Mouse (Mus musculus): Measurements from ENCODE around the gene Stim1.
A peak's percentile ranks its signal among the peaks of the same experiment; 100 is the strongest.
"Not testable (repeated sequence)": the region's sequence is repeated elsewhere in the genome, so short reads cannot be mapped to it uniquely, and the experiment has no call there.

Stim1 gene

DNA sequence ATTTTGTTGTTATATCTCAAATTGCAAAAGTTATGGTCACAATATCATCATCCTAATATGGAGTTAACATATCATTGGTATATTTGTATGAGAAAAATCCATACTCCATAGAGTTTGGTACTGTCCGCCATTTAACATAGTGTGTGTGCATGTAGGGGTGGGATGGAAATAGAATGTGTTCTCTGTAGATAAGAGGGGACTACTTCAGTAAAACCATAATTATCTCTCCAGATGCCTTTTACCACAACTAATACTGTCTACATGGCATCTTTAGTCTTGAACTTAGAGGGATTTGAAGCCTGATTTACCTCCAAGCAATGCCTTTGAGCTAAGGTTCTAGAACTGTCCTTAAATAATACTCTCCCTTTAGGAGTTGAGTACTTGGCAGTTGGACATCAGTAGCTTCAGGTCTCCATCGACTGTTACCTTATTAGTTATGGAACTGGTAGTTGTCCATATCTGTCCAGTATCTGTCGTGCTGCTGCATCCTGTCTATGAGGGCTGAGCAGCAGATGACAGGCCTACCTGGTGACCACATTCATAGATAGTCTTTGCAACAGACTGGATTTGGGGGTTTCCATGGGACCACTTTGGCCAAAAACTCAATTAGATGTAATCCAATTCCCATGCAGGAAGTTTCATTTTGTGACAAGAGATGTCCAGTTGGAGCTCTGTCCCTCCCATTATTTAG is 105.9 kb downstream of the Stim1 start:
- DNase-seq, result no peak

DNA sequence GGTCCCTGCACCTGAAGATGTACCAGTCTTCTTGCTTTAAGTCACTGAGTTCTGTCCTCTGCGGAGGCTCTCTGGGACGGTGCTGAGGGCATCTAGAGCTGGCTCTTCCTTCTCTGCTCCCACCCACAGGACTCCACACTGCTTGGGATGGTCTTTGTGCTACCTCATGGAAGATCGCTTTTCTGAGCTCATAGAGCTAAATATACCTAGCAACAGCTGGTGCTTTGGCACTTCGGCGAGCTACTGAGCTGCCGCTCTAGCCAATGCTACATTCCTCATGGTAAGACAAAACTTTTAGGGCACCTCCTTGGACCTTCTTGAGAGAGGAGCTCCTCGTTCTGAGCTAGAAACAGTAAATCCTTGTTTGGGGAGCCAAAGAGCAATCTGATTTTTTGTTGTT is 115.6 kb downstream of the Stim1 start:
- no peak for DNase-seq

DNA sequence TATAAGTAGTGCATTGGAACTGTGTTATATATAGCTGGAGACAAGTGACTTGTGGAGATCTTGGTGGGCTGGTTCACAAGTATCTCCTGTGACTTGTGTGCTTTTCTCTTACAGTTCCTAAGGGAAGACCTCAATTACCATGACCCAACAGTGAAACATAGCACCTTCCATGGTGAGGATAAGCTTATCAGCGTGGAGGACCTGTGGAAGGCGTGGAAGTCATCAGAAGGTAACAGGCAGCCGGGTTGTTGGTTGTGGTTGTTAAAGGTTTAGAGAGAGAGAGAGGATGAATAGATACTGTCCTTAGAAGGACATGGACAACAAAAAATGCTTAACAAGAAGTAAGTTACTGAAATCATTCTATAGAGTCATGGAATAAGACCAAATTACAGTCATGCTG is 118.4 kb downstream of the Stim1 start:
- DNase-seq, result no peak

DNA sequence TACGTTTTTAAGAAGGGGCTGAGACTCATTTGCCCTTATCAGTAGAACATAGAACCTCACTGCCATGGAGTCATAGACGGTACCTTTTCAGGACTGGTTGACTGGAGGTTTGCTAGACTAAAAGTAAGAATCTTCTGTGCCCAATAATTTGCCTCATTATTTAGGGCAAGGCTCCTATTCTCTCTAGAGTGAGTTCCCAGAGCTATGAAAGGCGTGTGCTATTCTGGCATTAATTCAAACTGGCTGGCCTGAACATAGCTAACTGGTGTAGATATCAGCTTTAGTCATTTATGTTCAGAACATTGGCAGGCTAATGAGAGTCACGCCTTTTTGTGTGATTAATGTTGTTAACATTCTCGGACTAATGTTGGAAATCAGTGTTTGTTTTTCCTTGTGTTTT is 121.5 kb downstream of the Stim1 start:
- no peak for DNase-seq

DNA sequence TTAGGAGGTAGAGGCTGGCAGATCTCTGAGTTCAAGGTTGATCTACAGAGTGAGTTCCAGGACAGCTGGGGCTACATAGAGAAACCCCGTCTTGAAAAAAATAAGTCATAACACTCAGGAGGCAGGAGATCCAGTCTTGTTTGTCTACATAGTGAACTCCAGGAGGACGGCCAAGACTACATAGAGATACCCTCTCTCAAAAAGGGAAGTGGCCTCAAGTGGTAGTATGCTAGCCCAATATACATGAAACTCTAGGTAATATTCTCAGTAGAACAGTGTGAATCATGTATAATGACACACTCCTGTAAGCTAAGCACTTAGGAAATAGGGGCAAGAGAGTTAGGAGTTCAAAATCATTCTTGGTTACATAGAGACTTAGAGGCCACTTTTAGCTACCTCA is 126.3 kb downstream of the Stim1 start:
- DNase-seq, result no peak

DNA sequence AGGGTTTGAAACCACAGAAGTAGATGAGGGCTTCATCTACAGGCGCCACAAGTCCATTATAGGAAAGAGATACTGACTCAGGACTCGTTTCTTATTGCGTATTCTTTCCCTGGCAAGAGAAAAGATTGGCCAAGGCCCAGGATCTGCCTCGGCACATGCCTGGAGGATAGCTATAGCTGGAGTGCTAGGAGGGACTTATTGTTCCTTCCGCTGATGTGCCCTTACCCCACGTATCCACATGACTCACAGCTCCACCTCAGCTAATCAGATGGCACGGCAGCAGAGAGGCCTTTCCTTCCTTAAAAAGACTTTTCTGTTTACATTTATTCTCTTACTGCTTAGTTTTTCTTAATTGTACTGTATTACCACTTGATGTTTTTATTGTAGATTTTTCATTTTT is 128.3 kb downstream of the Stim1 start:
- no peak for DNase-seq

DNA sequence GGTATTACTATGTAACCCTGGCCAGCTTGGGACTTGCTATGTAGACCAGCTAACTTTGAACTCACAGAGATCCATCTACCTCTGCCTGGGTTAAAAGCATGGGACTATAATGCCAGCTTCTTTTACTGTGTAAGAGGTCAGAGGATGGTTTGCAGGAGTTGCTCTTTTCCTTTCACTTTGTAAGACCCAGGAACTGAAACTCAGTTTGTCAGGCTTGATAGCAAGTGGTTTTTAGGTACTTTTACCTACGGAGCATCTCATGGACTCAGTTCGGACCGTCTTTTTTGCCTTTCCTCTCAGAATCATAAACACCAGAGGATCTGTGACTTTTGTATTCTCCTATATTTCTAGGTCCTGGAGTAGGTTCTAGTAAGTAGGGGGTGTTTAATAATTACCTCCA is 128.7 kb downstream of the Stim1 start:
- DNase-seq, result no peak

DNA sequence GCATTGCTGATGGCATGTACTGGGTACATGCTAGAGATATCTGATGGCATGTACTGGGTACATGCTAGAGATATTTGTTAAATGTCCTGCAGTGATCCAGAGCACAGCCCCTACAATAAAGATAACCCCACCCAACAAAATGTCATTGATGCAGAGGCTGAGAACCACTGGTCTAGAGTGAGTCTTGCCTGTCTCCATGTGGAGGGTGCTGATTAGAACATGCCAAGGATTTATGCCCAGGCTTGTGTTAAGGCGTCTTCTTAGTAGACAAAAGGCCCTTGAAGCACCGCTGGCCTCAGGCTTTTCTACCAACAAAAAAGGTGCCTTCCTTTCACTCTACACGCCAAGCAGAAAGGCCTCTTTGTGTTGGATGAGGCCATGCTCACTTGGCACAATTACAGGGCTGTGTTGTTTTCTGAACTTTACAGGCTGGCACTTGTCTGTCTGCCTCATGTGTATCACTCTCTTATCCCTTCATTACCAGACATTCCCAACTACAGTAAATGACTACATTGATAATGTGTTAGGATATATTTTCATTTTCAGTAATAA is 131.7 kb downstream of the Stim1 start:
- DNase-seq, result no peak

DNA sequence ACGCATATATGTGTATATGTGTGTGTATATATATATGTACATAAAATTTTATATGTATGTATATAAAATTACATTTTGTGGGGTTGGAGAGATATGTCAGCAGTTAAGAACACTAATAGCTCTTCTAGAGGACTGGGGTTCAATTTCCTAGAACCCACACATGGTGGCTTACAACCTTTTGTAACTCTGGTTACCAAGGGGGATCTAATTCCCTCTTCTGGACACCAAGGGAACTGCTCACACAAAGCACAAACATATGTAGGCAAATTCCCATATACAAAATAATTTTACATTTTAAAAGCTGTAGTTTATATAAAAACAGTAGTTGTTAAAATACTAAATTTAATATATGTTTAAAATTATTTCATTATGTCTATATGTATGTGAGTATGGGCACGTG is 136.5 kb downstream of the Stim1 start:
- no peak for DNase-seq

DNA sequence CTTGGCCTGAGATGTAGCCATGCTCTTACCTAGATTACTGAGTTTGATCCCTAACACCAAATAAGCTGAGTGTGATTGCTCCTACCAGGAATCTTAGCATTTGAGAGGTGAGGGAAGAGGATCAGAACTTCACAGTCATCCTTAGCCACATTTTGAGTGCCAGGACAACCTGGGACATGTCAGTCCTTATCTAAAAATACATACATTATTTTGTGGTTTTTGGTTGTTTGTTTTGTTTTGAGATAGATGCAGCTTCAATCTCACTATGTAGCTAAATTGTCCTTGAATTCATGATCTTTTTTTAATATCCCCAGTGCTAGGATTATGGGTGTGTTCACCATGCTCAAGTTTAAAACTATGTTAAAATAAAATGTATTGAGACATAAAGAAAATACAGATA is 139.8 kb downstream of the Stim1 start:
- DNase-seq, result no peak

DNA sequence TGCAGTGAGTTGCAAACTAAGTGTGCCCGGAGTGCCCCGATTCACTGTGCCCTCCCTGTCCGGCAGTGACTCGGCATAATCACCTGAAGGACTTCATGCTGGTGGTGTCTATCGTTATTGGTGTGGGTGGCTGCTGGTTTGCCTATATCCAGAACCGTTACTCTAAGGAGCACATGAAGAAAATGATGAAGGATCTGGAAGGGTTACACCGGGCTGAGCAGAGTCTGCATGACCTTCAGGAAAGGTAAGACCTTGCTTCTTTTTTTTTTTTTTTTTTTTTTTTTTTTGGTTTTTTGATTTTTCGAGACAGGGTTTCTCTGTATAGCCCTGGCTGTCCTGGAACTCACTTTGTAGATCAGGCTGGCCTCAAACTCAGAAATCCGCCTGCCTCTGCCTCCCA is 147.7 kb downstream of the Stim1 start:
- DNase-seq, result not testable (repeated sequence)

DNA sequence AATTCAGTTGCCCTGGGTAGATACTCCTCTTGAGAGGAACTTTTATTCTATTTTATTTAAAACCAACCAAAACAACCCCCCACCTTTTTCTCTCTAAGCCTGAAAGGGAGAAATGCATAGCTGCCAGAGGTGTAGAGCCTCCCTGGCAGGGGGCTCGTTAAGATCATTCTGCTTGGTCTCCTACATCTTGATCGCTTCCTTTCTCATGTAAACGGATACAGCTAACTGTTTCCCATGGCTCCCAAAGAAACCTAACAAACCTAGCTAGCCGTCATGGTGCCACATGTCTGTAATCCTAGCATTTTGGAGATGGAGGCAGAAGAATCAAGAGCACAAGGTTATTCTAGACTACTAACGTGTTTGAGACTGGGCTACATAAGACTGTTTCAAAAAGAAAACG is 148.2 kb downstream of the Stim1 start:
- no peak for DNase-seq

DNA sequence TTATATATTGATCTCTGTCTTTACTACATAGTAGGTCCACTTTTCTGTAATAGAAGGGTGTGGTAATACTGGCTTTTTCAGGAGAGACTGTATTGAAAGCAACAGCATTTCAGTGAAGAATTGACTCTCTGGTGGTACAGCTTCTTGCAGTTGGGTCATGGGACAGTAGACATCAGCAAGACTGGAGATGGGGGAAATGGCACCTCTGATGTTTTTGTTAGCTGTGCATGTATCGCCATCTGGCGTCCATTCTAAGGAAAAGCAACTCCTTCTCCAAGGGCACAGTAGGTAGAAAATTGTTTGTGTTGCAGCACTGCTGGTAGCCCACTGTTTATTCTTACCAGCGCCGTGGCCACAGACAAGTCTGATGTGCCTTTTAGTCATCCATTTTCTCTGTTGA is 149.8 kb downstream of the Stim1 start:
- DNase-seq, result peak; percentile 55

DNA sequence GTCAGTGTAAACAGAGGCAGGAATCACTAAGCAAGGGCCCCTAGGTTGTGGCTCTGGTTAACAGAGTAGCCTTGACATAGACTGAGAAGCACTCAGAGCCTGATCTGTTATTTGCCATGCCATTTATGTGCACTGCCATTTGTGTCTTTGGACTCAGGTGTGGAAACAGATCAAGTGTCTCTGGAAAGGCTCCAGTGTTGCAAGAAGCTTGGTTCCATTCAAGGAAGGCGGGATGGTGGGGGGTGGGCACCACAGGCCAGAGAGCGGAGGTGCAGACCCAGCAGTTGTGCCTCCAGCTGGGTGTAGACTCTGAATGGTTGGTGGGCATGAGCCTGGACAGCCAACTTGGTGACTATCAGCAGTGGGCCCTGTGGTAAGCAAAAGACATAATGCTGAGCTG is 154.4 kb downstream of the Stim1 start:
- DNase-seq, result no peak

DNA sequence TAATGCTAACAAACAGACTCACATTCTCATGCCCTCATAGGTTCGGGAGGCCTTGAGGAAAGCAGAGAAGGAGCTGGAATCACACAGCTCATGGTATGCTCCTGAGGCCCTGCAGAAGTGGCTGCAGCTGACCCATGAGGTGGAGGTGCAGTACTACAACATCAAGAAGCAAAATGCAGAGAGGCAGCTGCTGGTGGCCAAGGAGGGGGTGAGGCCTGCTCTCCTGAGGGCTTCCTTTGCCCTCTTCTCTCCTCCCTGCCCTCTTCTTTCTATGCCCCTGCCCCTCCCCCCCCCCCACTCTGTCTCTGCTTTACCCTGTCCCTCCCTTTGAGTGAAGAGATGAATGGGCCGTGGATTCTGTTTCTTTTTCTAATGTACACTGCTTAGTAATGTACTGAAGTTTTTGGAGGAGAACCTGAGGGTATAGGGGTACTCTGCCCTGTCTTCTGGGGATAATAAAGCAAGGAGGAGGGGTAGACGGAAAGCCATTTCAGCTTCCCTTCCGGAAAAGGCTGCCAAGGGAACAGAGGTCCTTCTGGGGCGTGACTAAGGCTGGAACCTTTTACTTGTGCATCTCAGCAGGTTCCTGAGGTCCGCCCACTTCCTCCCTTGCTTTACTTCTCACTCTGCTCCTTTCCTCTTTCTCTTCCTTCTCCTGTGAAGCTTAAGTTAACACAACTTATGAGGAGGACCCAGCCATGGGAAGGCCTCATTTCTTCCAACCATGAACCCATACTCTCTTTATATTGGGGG is 158.5 kb downstream of the Stim1 start:
- no peak for DNase-seq

DNA sequence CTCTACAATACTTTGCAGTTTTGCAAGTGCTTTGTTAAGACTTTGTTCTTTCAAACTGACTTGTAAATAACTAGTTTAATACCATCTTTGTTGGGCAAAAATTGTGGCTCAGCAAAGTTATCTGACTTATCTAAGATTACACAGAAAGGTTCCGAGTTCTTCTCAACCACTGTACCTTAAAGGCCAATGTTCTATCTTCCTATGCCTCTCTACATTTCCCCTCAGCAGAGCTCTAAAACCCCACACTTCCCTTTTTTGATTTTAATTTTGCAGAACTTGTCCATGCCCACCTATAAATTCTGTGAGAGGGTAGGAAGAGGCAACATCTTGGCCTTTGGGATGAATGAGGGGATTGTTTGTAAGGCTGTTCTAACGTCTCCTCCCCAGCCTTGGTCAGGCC is 166.7 kb downstream of the Stim1 start:
- DNase-seq, result no peak

DNA sequence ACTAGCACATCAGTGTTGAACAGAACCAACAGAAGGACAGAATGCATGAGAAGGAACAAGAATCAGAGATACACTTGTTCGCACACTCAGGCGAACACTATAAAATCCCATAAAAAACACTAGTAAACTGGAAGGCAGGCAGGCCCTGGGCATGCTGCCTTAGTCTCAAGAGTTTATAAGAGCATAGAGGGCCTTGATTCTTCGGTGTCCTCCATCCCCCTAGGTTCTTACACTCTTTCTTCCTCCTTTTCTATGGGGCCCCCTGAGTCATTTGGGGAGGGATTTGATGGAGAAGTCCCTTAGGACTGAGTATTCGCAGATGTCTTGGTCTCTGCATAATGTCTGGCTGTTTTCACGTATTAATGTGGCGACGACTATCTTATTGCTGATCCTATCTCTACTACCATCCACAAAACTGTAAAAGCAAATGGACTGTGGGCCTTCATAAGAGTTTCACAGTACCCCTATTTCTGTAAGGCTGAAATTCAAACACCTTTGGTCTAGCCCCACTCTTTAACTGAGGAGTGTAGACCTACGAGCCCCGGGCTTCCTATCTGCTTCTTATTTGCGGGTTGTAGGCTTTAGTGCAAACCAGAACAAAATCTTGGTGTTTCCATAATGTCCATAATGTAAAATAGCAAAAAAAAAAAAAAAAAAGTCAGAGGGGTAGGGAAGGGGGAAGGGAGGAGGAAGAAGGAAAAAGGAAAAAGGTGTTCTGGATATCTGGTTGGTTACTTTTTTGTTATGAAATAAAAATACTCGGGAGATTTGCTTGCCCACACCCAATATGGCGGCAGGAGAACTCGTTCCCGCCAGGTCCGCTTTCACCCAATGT is 173.4 kb downstream of the Stim1 start:
- DNase-seq, result no peak

DNA sequence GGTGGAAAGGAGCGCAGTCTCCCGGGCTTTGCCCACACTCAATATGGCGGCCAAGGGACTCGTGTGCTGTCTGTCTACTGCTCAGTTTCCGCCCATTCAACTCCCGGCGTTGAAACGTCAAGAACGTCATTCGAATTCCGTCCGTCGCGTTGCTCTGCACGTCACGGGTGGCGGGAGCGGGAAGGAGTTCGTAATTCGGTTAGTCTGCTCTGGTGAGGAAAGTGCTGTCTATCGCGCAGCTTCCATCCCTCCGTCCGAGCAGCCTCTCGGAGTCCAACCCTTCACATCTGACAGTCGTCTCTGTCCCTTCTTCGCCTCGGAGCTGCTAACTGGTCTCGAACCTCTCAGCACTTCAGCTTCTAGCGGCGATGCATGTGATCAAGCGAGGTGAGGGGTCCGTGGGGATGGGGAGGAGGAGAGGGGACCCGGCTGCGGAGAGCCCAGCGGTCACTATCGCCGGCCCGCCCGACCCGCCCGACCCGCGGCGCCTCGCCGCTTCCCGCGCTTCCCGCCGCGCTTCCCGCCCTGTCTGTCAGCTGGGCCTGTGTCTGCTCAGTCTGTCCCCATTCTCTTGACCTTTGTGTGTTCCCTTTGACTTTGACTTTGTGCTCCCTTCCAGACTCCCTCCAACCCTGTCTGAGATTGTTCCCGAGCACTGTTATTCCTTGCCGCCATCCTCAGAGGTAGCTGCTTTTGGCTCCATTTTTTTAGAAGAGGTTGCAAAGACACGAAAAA is 174.2 kb downstream of the Stim1 start, which contains the start of gene Rrm1:
Gene Rrm1, plus strand, starts transcription at position 39 of the 735 bp plus-strand sequence.
- DNase-seq, result peak; percentile 95

DNA sequence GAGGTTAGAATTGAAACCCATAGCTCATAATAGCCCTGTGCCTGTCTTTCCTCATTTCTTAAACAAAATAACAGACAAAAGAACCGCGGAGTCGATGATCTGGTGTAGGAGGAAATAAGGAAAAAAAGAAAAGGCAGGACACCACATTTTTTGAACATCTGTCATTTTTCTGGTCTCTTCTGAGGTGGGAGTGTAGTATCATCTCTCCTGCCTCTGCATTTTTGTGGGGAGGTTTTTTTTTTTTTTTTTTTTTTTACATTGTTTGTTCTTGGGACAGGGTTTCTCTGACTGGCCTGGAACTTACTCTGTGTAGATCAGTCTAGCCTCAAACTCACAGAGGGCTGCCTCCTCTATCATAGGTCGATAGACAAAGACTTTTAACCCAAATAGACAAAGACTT is 174.8 kb downstream of the Stim1 start:
- DNase-seq, result no peak

DNA sequence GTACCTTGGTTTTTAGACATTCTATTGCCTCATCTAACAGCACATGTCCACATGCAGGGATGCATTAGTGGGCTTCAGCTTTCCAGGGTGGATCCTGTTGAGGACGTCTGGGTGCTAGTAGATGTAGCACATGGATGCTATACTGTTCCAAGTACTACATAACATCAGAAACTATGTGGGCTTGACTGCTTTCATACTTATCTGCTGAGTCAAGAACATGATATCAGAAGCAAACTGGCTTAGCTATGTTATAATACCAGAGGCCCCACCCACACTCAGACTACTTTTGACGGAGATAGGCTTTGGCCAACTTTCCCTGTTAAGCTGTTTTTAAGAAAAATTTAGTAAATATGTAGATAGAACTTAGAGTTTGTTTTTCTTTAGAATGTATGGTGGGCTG is 176.7 kb downstream of the Stim1 start:
- DNase-seq, result no peak

DNA sequence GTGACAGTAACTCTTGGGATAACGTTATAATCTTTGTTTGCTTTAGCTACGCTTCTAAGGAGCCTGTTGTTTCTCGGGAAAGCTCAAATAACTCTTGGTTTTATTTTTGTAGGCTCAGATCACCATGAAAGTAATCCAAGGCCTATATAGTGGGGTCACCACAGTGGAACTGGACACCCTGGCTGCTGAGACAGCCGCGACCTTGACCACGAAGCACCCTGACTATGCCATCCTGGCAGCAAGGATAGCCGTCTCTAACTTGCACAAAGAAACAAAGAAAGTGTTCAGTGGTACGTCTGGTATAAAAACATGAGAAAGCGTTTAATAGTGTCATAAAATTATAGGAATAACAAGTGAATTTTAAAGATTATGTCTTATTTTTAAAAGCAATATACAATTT is 178.8 kb downstream of the Stim1 start:
- DNase-seq, result no peak

DNA sequence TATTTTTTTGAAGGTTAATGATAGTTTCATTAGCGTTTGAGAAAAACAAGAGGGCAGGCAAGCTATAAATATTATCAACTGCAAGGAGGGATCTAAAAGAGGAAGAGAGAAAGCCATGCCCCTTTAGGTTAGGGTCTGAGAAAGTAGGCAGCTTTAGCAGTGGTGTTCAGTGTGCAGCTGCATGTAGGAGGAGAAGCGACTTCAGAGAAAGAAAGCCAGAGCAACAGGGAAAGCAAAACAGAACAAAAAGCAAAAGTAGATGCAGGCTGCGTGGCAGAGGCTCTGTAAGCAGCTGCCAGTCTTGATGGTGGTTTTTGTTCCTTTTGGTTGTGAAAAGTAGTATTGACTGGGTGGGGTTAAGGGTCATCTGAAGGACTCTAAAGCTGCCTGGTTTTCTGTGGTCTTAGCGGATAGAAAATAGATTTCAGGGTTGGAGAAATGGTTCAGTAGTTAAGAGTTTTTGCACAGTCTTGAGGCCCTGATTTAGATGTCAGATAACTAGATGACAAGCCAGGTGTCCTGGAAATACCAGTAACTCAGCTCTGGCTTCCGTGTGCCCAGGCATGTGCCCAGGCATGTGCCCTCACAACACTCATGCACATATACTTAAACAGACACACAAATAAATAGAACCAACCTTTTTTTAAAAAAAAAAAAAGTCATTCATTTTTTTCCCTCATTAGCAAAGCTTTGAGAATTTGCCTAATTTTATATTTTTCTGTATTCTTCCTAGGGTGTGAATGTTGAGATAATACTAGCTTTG is 191.2 kb downstream of the Stim1 start:
- no peak for DNase-seq

Data from kidney, postnatal 14 days (tissue).